Mouse (Mus musculus) heart, embryonic 12.5 days (tissue): ENCODE results near the gene Ubap1. TPM values are rescaled to one million over a fixed set of nuclear protein-coding genes. Genes with fewer than 3 reads are reported as not detected.

Source experiments
- ATAC-seq: fragments of 200-750 bp; cut with Nextera tagmentation; 2 replicates; pipeline ENCODE4 v1.8.0; 2017; ENCODE audit warnings: moderate TSS enrichment, moderate library complexity; ENCODE audit not compliant: insufficient number of reproducible peaks, low FRiP score
- H3K27ac ChIP-seq: fragments of 300-500 bp; sonication (generic); 2 replicates; pipeline ENCODE4 v1.5.1; 2016; ENCODE audit warnings: mild to moderate bottlenecking, moderate library complexity; ENCODE audit not compliant: poor library complexity, severe bottlenecking
- H3K27me3 ChIP-seq: fragments of 300-500 bp; sonication (generic); replicated peaks from 2 replicates; pipeline ENCODE4 v1.6.1; 2016; ENCODE audit warnings: mild to moderate bottlenecking, moderate library complexity
- H3K36me3 ChIP-seq: fragments of 300-500 bp; sonication (generic); 2 replicates; pipeline ENCODE4 v1.6.1; 2016; ENCODE audit warnings: mild to moderate bottlenecking, moderate library complexity
- H3K4me1 ChIP-seq: fragments of 300-500 bp; sonication (generic); replicated peaks from 2 replicates; pipeline ENCODE4 v1.6.1; 2016; ENCODE audit warnings: mild to moderate bottlenecking
- H3K4me2 ChIP-seq: fragments of 300-500 bp; sonication (generic); 2 replicates; pipeline ENCODE4 v1.6.1; 2016; ENCODE audit warnings: mild to moderate bottlenecking, moderate library complexity
- H3K4me3 ChIP-seq: fragments of 300-500 bp; sonication (generic); 2 replicates; pipeline ENCODE4 v1.5.1; 2016; ENCODE audit warnings: mild to moderate bottlenecking
- H3K9ac ChIP-seq: fragments of 300-500 bp; sonication (generic); 2 replicates; pipeline ENCODE4 v1.6.1; 2016; ENCODE audit warnings: mild to moderate bottlenecking, moderate library complexity
- H3K9me3 ChIP-seq: fragments of 300-500 bp; sonication (generic); replicated peaks from 2 replicates; pipeline ENCODE4 v1.6.1; 2016; ENCODE audit warnings: mild to moderate bottlenecking, moderate library complexity
- WGBS: fragments of 180-500 bp; shearing (Covaris S2); methylation state at CpG from one replicate; pipeline ENCODE4 v1.1.7; 2016; 5-methylcytosine and 5-hydroxymethylcytosine counted together
- polyA plus RNA-seq: library from polyadenylated mRNA; unstranded; fragments of >200 nt; fragmentation: Nextera tagmentation; extraction: Ambion mirVana; gene quantifications from 2 replicates; pipeline ENCODE4 v1.2.1, GENCODE M21; 2016

Ubap1 gene
- polyA plus RNA-seq, 1 experiment from 2014 or later = 53.3 TPM

- Histone ChIP-seq H3K4me1 (no peaks in the 10 kb centered on the region), H3K9me3 (no peaks in the 10 kb centered on the region), H3K27ac (no peak overlapping the region), H3K4me2 (no peak overlapping the region), H3K27me3 (no peaks in the 10 kb centered on the region), H3K36me3 (no peaks in the 10 kb centered on the region; the same call in 1 of the 2 replicates), H3K9ac (no peak overlapping the region), H3K4me3 (no peak overlapping the region)
- no peak for ATAC-seq
Observed at GRCm38 (mm10) chr4:41416966-41417365, 68.2 kb downstream of the Ubap1 start.

- WGBS = 85% methylated on average over 5 of the region's 5 CpGs
- H3K4me1 ChIP-seq = peaks cover 4% of the 10 kb centered on the region
- H3K4me3 ChIP-seq = no peak overlapping the region
- H3K27ac ChIP-seq = no peak overlapping the region
- H3K27me3 ChIP-seq = no peaks in the 10 kb centered on the region
- H3K4me2 ChIP-seq = no peak overlapping the region
- H3K9me3 ChIP-seq = no peaks in the 10 kb centered on the region
- H3K9ac ChIP-seq = no peak overlapping the region
- no peak for ATAC-seq
- H3K36me3 ChIP-seq = no peaks in the 10 kb centered on the region
Observed at GRCm38 (mm10) chr4:41438931-41439330, 90.1 kb downstream of the Ubap1 start.

Other genes with a start within 250 kb of the Ubap1 start
- gene Nol6, start 224.5 kb upstream of the Ubap1 start, polyA plus RNA-seq = 21.6 and 22.0 TPM in 2 replicates
- gene Ube2r2, start 213.3 kb upstream of the Ubap1 start, polyA plus RNA-seq = 77.4 and 87.7 TPM in 2 replicates
- 67.8 and 80.3 TPM in 2 replicates for gene Ubap2, start 73.9 kb upstream of the Ubap1 start, polyA plus RNA-seq
- 47.0 and 47.3 TPM in 2 replicates for gene Dcaf12, start 34.1 kb upstream of the Ubap1 start, polyA plus RNA-seq
- gene Kif24, start 115.9 kb downstream of the Ubap1 start, polyA plus RNA-seq = 6.1 and 6.8 TPM in 2 replicates
- gene Nudt2, start 116.2 kb downstream of the Ubap1 start, polyA plus RNA-seq = 39.9 and 40.5 TPM in 2 replicates
- 2.6 and 2.9 TPM in 2 replicates for gene AI464131, start 154.1 kb downstream of the Ubap1 start, polyA plus RNA-seq
- not detected in 2 replicates for gene 1110017D15Rik, start 168.3 kb downstream of the Ubap1 start, polyA plus RNA-seq
- 2.2 and 2.6 TPM in 2 replicates for gene Fam219a, start 220.5 kb downstream of the Ubap1 start, polyA plus RNA-seq
- 1.4 and 2.1 TPM in 2 replicates for gene Dnaic1, start 220.8 kb downstream of the Ubap1 start, polyA plus RNA-seq